Mouse (Mus musculus): Measurements from ENCODE around the gene Palm2.

GRCm38 (mm10) chr4:57715849-57716248 is 281.8 kb downstream of the Palm2 start:
- TF ChIP-seq POLR2A (IDR thresholded peaks at IDR 0.05; ENCODE audit: low read depth, low read length) (no peak), CTCF (conservative IDR thresholded peaks at IDR 0.05; ENCODE audit: insufficient read depth, insufficient read length, low read depth, low read length) (no peak)
